Mouse (Mus musculus) kidney, postnatal 0 days (tissue): ENCODE measurements around the gene Sdsl. TPM values are rescaled to one million over a fixed set of nuclear protein-coding genes. Genes with fewer than 3 reads are reported as not detected.

Source experiments
- ATAC-seq: fragments of 200-750 bp; cut with Nextera tagmentation; replicated peaks from 2 replicates; pipeline ENCODE4 v1.8.0; 2017; ENCODE audit warnings: low read depth, moderate number of reproducible peaks, moderate TSS enrichment, moderate library complexity; ENCODE audit not compliant: low FRiP score
- DNase-seq: peaks from one replicate; pipeline ENCODE4 v3.0.0-alpha.2; 2016; ENCODE audit warnings: low spot score
- H3K27ac ChIP-seq: fragments of 300-500 bp; sonication (generic); 2 replicates; pipeline ENCODE4 v1.5.1; 2014; ENCODE audit warnings: mild to moderate bottlenecking
- H3K27me3 ChIP-seq: fragments of 300-500 bp; sonication (generic); 2 replicates; pipeline ENCODE4 v1.6.1; 2014; ENCODE audit warnings: low read length, mixed read lengths; ENCODE audit not compliant: insufficient read depth
- H3K36me3 ChIP-seq: fragments of 300-500 bp; sonication (generic); 2 replicates; pipeline ENCODE4 v1.6.1; 2014; ENCODE audit warnings: low read length, mixed read lengths; ENCODE audit not compliant: insufficient read depth
- H3K4me1 ChIP-seq: fragments of 300-500 bp; sonication (generic); replicated peaks from 2 replicates; pipeline ENCODE4 v1.6.1; 2014; ENCODE audit warnings: antibody characterized with exemption, low read length, mixed read lengths; ENCODE audit not compliant: insufficient read depth
- H3K4me2 ChIP-seq: fragments of 300-500 bp; sonication (generic); 2 replicates; pipeline ENCODE4 v1.6.1; 2014; ENCODE audit warnings: mild to moderate bottlenecking, low read length, moderate library complexity, mixed read lengths
- H3K4me3 ChIP-seq: fragments of 300-500 bp; sonication (generic); replicated peaks from 2 replicates; pipeline ENCODE4 v1.5.1; 2014; ENCODE audit warnings: low read depth, low read length
- H3K9ac ChIP-seq: fragments of 300-500 bp; sonication (generic); 2 replicates; pipeline ENCODE4 v1.6.1; 2014; ENCODE audit warnings: low read depth, low read length
- H3K9me3 ChIP-seq: fragments of 300-500 bp; sonication (generic); replicated peaks from 2 replicates; pipeline ENCODE4 v1.6.1; 2016; ENCODE audit warnings: low read length, inconsistent platforms, mixed read lengths
- CTCF ChIP-seq: IDR thresholded peaks from 2 replicates; pipeline ENCODE4 v1.5.1; 2016; ENCODE audit warnings: antibody characterized with exemption, low read depth, mild to moderate bottlenecking, moderate library complexity
- WGBS: fragments of 180-500 bp; shearing (Covaris S2); extraction: QIAGEN DNeasy Blood & Tissue Kit; methylation state at CpG from one replicate; pipeline ENCODE4 v1.1.7; 2014; 5-methylcytosine and 5-hydroxymethylcytosine counted together
- polyA plus RNA-seq: library from polyadenylated mRNA; unstranded; fragments of >200 nt; fragmentation: Nextera tagmentation; extraction: Ambion mirVana; gene quantifications from 2 replicates; pipeline ENCODE4 v1.2.1, GENCODE M21; 2015

Sdsl gene
- polyA plus RNA-seq, 1 experiment from 2014 or later, result 12.0 TPM

DNA sequence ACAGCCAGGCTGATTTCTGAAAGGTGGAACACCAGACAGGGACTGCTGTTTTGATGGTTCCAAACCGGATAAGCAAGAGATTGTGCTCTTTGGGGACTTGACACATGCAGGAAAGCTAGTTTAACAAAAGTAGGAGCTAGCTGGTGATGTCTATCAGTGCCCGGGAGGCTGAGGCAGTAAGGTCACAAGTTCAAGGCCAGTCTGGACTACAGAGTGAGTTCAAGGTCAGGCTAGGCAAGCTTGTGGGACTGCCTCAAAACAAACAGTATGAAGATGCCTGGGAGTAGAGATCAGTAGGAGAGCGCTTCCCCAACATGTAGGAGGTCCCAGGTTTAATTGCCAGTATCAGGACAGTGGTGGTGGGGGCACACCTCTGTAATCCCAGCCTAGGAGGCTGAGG is 24.5 kb upstream of the Sdsl start:
- Histone ChIP-seq H3K4me1 (peaks cover 2% of the 10 kb centered on the region; the same call in 1 of the 2 replicates), H3K4me2 (no peak overlapping the region), H3K9me3 (no peaks in the 10 kb centered on the region), H3K27me3 (no peaks in the 10 kb centered on the region), H3K36me3 (no peaks in the 10 kb centered on the region), H3K27ac (no peak overlapping the region), H3K4me3 (no peak overlapping the region), H3K9ac (no peak overlapping the region)
- ATAC-seq, result no peak
- DNase-seq, result no peak
- 91% methylated on average over 3 of the region's 3 CpGs for WGBS
- TF ChIP-seq CTCF, result no peak

- ATAC-seq (no peak), DNase-seq (peak; percentile 24)
- H3K9ac ChIP-seq, result no peak overlapping the region
- no peak overlapping the region for H3K4me2 ChIP-seq
- no peaks in the 10 kb centered on the region for H3K36me3 ChIP-seq
- H3K4me1 ChIP-seq, result no peaks in the 10 kb centered on the region
- H3K9me3 ChIP-seq, result no peaks in the 10 kb centered on the region
- H3K27me3 ChIP-seq, result no peaks in the 10 kb centered on the region
- no peak overlapping the region for H3K27ac ChIP-seq
- WGBS, result 67% methylated on average over 13 of the region's 13 CpGs
- no peak overlapping the region for H3K4me3 ChIP-seq
- TF ChIP-seq CTCF, result no peak
These were observed 23.2 kb upstream of the Sdsl start for GRCm38 (mm10) chr5:120495703-120496226.

GRCm38 (mm10) chr5:120495064-120495702 is 22.6 kb upstream of the Sdsl start:
- Histone ChIP-seq H3K4me2 (no peak overlapping the region), H3K27ac (no peak overlapping the region), H3K4me3 (no peak overlapping the region), H3K9me3 (no peaks in the 10 kb centered on the region), H3K9ac (no peak overlapping the region), H3K4me1 (no peaks in the 10 kb centered on the region), H3K27me3 (no peaks in the 10 kb centered on the region), H3K36me3 (no peaks in the 10 kb centered on the region)
- no peak for TF ChIP-seq CTCF
- 43% methylated on average over 10 of the region's 10 CpGs for WGBS
- DNase-seq (peak; percentile 25), ATAC-seq (peak; percentile 22; the same call in 1 of the 2 replicates)

DNA sequence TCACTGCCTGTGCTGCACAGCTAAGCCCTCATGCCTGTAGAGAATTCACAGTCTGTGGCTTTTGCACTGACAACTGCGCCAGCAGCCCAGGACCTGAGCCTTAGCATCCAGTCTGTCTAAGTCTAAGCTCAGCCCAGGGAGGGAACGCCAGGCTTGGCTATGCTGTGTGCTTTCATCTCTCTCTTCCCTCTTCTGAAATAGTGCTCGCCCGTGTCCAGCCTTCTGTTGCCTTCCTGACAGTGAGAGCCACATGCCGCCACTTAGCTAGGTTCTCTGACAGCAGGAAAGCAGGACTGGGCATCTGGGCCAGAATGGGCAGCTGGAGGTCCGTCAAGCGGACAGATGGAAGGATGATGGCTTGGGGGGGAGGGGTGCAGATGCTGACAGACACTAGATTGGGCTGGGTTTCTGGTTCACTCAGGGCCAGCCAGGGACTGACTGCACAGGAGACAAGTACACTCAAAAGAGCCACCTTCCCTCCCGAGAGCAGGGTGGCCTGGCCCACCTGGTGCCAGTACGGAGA is 21.3 kb upstream of the Sdsl start:
- WGBS, result 88% methylated on average over 9 of the region's 9 CpGs
- no peak for TF ChIP-seq CTCF
- Histone ChIP-seq H3K4me2 (no peak overlapping the region), H3K4me3 (no peak overlapping the region), H3K4me1 (no peaks in the 10 kb centered on the region), H3K27ac (no peak overlapping the region), H3K9me3 (no peaks in the 10 kb centered on the region), H3K9ac (no peak overlapping the region), H3K36me3 (no peaks in the 10 kb centered on the region), H3K27me3 (no peaks in the 10 kb centered on the region)
- no peak for ATAC-seq
- DNase-seq, result no peak

DNA sequence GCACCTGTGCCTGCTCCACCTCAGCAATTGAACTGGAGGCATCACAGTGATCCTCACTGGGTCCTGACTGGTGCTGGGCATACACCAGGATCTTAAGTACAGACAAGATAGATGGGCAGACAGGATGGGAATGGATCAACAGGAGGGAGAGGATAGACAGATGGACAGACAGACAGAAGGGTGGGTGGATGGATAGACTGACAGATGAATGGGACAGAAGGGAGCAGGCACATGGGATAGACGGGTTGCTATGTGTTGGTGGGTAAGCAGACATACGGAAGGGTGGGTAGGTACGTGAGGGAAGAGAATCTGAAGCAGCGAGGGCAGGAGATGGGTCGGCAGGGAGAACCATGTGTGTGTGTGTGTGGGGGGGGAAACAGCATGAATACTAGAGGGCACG is 20.8 kb upstream of the Sdsl start:
- no peaks in the 10 kb centered on the region for H3K4me1 ChIP-seq
- H3K9ac ChIP-seq, result no peak overlapping the region
- TF ChIP-seq CTCF, result no peak
- ATAC-seq (no peak), DNase-seq (no peak)
- no peak overlapping the region for H3K4me3 ChIP-seq
- no peak overlapping the region for H3K27ac ChIP-seq
- H3K4me2 ChIP-seq, result no peak overlapping the region
- 88% methylated on average over 6 of the region's 6 CpGs for WGBS
- no peaks in the 10 kb centered on the region for H3K9me3 ChIP-seq
- no peaks in the 10 kb centered on the region for H3K27me3 ChIP-seq
- 0 out of 2 replicates have a peak, but pooled peaks cover under 1% of the 10 kb centered on the region for H3K36me3 ChIP-seq

GRCm38 (mm10) chr5:120492437-120492836 is 19.8 kb upstream of the Sdsl start:
- H3K27ac ChIP-seq, result no peak overlapping the region
- peaks cover 5% of the 10 kb centered on the region; the same call in 1 of the 2 replicates for H3K36me3 ChIP-seq
- H3K27me3 ChIP-seq, result no peaks in the 10 kb centered on the region
- peak; percentile 41 for DNase-seq
- TF ChIP-seq CTCF, result peak; percentile 73
- H3K4me3 ChIP-seq, result no peak overlapping the region
- H3K9ac ChIP-seq, result no peak overlapping the region
- H3K9me3 ChIP-seq, result no peaks in the 10 kb centered on the region
- WGBS, result 69% methylated on average over 11 of the region's 11 CpGs
- no peak overlapping the region for H3K4me2 ChIP-seq
- H3K4me1 ChIP-seq, result no peaks in the 10 kb centered on the region
- no peak for ATAC-seq
